Comparison of ENCODE assay signal across 9 mouse cellular contexts in genomic region chr6:82821758-82822253, GRCm38 (mm10). TPM values are rescaled to one million over a fixed set of nuclear protein-coding genes. Genes with fewer than 3 reads are reported as not detected.
DNase-seq lines count a peak whose midpoint lies in the region; ATAC-seq lines count a peak whose summit lies in the region.
"Had no signal": no experiment of that assay in that cellular context is flagged by ENCODE, and none has a peak within 500 bp of the region (broad histone marks: within the 10 kb centered on the region; RNA-seq: fewer than 3 reads in every experiment).

No protein-coding gene starts in this region.

- H3K4me1 ChIP-seq in liver, embryonic 11.5 days (replicated peaks; ENCODE audit: control insufficient read depth, insufficient read depth, low read length): peaks cover 32% of the 10 kb centered on the region
- no peaks in the 10 kb centered on the region for H3K4me1 ChIP-seq in hindbrain, embryonic 13.5 days (replicated peaks)
- H3K4me1 ChIP-seq: limb, embryonic 13.5 days had no signal

- H3K9ac ChIP-seq in liver, embryonic 11.5 days (ENCODE audit: low read depth, low read length): peak overlapping the region; percentile 17; the same call in 1 of the 2 replicates
- H3K9ac ChIP-seq in hindbrain, embryonic 13.5 days: no peak overlapping the region
- H3K9ac ChIP-seq: limb, embryonic 13.5 days had no signal

- H3K27ac ChIP-seq in liver, embryonic 11.5 days (ENCODE audit: low read depth, low read length): peak overlapping the region; percentile 50; the same call in 1 of the 2 replicates
- H3K27ac ChIP-seq in hindbrain, embryonic 13.5 days: no peak overlapping the region
- H3K27ac ChIP-seq: limb, embryonic 13.5 days had no signal

- no peak overlapping the region for H3K4me3 ChIP-seq in liver, embryonic 11.5 days (ENCODE audit: low read depth, low read length)
- H3K4me3 ChIP-seq in hindbrain, embryonic 13.5 days: no peak overlapping the region
- H3K4me3 ChIP-seq: limb, embryonic 13.5 days had no signal

- H3K4me2 ChIP-seq in liver, embryonic 11.5 days: peak overlapping the region; percentile 35
- no peak overlapping the region for H3K4me2 ChIP-seq in hindbrain, embryonic 13.5 days
- H3K4me2 ChIP-seq: limb, embryonic 13.5 days had no signal

- peak; percentile 83 for ATAC-seq in liver, embryonic 11.5 days (replicated peaks; ENCODE audit: low FRiP score)
- ATAC-seq in hindbrain, embryonic 13.5 days (ENCODE audit: low FRiP score): no peak

- H3K9me3 ChIP-seq in liver, embryonic 11.5 days (ENCODE audit: control insufficient read depth, low read length): no peaks in the 10 kb centered on the region
- H3K9me3 ChIP-seq in hindbrain, embryonic 13.5 days: no peaks in the 10 kb centered on the region
- H3K9me3 ChIP-seq: limb, embryonic 13.5 days had no signal

- no peaks in the 10 kb centered on the region for H3K36me3 ChIP-seq in liver, embryonic 11.5 days (ENCODE audit: control insufficient read depth, insufficient read depth, low read length)
- H3K36me3 ChIP-seq in hindbrain, embryonic 13.5 days: no peaks in the 10 kb centered on the region
- H3K36me3 ChIP-seq: limb, embryonic 13.5 days had no signal

- DNase-seq in adrenal gland, postnatal 10 days: peak; percentile 31
- no peak for DNase-seq in adrenal gland, postnatal 4 days (ENCODE audit: low spot score in 2 of 2)
- DNase-seq in thymus, postnatal 0 days (ENCODE audit: low spot score): peak; percentile 36
- DNase-seq in thymus, postnatal 36 days: no peak
- peak; percentile 73 for DNase-seq in liver, embryonic 11.5 days (ENCODE audit: low spot score)
- DNase-seq in yolk sac, embryonic 10.5 days (ENCODE audit: low spot score): peak; percentile 46
- no peak for DNase-seq in frontal cortex, postnatal 14 days (ENCODE audit: low spot score in 2 of 2)

- H3K27me3 ChIP-seq in liver, embryonic 11.5 days (replicated peaks; ENCODE audit: control insufficient read depth, insufficient read depth, low read length): no peaks in the 10 kb centered on the region
- H3K27me3 ChIP-seq in hindbrain, embryonic 13.5 days: no peaks in the 10 kb centered on the region
- H3K27me3 ChIP-seq: limb, embryonic 13.5 days had no signal

- WGBS in liver, embryonic 11.5 days: 12% methylated on average over 4 of the region's 4 CpGs
- 63% methylated on average over 4 of the region's 4 CpGs for WGBS in hindbrain, embryonic 13.5 days

RNA-seq across cellular contexts. Expression of gene Hk2, which starts 47.6 kb away (rescaled TPM):
- total RNA-seq in adrenal gland, postnatal 10 days (2021): 100 to 1,000 TPM in 1 of 2 experiments, 10 to 100 TPM in 1; 55.7 to 119 TPM
- total RNA-seq in adrenal gland, postnatal 4 days (2021): 10 to 100 TPM; 16.3 to 19.8 TPM
- polyA plus RNA-seq in thymus, postnatal 0 days (2015; fragmentation: Nextera tagmentation; extraction: Ambion mirVana): 3.6 and 5.2 TPM in 2 replicates
- 25.0 and 29.0 TPM in 2 replicates for polyA plus RNA-seq in liver, embryonic 11.5 days (2014; fragmentation: Nextera tagmentation; extraction: Ambion mirVana)
- polyA plus RNA-seq in hindbrain, embryonic 13.5 days (2015; fragmentation: Nextera tagmentation; extraction: Ambion mirVana): 3.7 TPM in 2 replicates

Comparison
In these comparisons a context has a peak if more than half of its experiments do, and no peak if none do; other contexts are left out.
1. DNase-seq: peak in adrenal gland, postnatal 10 days (single experiment), thymus, postnatal 0 days (single experiment), liver, embryonic 11.5 days (single experiment) and yolk sac, embryonic 10.5 days (single experiment); none in adrenal gland, postnatal 4 days (0 of 2), thymus, postnatal 36 days (0 of 2) and frontal cortex, postnatal 14 days (0 of 2).